Comparison of ENCODE assay signal across 16 mouse cellular contexts in the genomic region with DNA sequence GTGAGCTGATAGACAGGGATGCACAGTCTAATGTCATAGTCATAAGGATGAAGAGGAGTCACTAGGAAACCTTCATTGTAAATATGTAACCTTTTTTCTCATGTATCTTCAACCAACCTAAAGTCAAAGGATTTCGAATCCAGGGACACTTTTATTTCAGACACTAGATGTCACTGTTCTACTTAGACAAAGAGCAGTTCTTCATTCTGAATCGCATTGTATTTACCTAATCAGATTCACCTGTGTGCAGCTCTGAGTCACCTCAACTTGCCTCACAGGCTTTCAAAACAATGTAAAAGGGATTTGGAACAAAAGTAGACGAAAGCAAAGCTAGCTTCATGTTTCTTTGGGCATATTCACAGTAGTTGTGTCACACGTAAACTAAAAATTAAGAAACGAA. TPM values are rescaled to one million over a fixed set of nuclear protein-coding genes. Genes with fewer than 3 reads are reported as not detected.
DNase-seq lines count a peak whose midpoint lies in the region; TF ChIP-seq lines count a peak whose summit lies in the region.
"Had no signal": no experiment of that assay in that cellular context is flagged by ENCODE, and none has a peak within 500 bp of the region (broad histone marks: within the 10 kb centered on the region; RNA-seq: fewer than 3 reads in every experiment).

No protein-coding gene starts in this region.

- no peak overlapping the region for H3K4me3 ChIP-seq in kidney, adult 2 months (ENCODE audit: insufficient read depth, low read depth, low read length)
- no peak overlapping the region for H3K4me3 ChIP-seq in CH12.LX (replicated peaks in 1 of 3; ENCODE audit: low read depth in 2 of 3, low read length in 2 of 3, poor library complexity in 1 of 3)
- H3K4me3 ChIP-seq: forebrain, embryonic 10.5 days; heart, embryonic 13.5 days; limb, embryonic 12.5 days; neural tube, embryonic 13.5 days had no signal

- no peak for TF ChIP-seq POLR2A in kidney, adult 2 months (IDR thresholded peaks at IDR 0.05; ENCODE audit: low read depth, low read length)
- no peak for TF ChIP-seq POLR2A in CH12.LX (IDR thresholded peaks at IDR 0.05; ENCODE audit: low read depth, low read length)

- no peak overlapping the region for H3K4me2 ChIP-seq in CH12.LX (ENCODE audit: insufficient read depth, low read depth, poor library complexity, severe bottlenecking)
- H3K4me2 ChIP-seq: heart, embryonic 13.5 days; limb, embryonic 12.5 days; neural tube, embryonic 13.5 days had no signal

- H3K27me3 ChIP-seq in kidney, adult 2 months (replicated peaks; ENCODE audit: control insufficient read depth, insufficient read depth, low read length), result no peaks in the 10 kb centered on the region
- H3K27me3 ChIP-seq in CH12.LX (replicated peaks), result no peaks in the 10 kb centered on the region
- H3K27me3 ChIP-seq: heart, embryonic 13.5 days; limb, embryonic 12.5 days; neural tube, embryonic 13.5 days had no signal

- TF ChIP-seq CTCF in kidney, adult 2 months (conservative IDR thresholded peaks at IDR 0.05; ENCODE audit: insufficient read depth, insufficient read length, low read depth, low read length), result no peak
- TF ChIP-seq CTCF in CH12.LX (conservative IDR thresholded peaks at IDR 0.05 in 1 of 2, IDR thresholded peaks at IDR 0.05 in 1 of 2; ENCODE audit: low read depth in 2 of 2, low read length in 2 of 2), result peak in 1 of 2 experiments; percentile 26; a peak in 1 of 4 replicates

- in situ Hi-C loops in CH12.LX (cut with MboI; ENCODE audit: low pct_ligation_motif_present, low pct_unique_long_range_greater_than_20kb, low sequenced_read_pairs), result no loop called here

- dilution Hi-C loops in CH12.LX (cut with MboI; ENCODE audit: extremely low pct_ligation_motif_present, extremely low pct_unique_long_range_greater_than_20kb, low sequenced_read_pairs), result no loop called here

- 50% methylated on average over 5 of the region's 5 CpGs for WGBS in kidney, adult 2 months

- DNase-seq in kidney, adult 2 months, result peak; percentile 8
- DNase-seq in kidney, postnatal 25 days, result no peak
- DNase-seq in 3T3-L1 (ENCODE audit: low read depth, low spot score), result peak; percentile 70
- peak; percentile 21 for DNase-seq in CH12.LX (ENCODE audit: extremely low read depth)
- DNase-seq in embryo, embryonic 10.5 days (ENCODE audit: low spot score), result peak; percentile 39
- no peak for DNase-seq in gastrocnemius, adult 18-20 months (ENCODE audit: low spot score)
- DNase-seq in neural tube, embryonic 10.5 days (ENCODE audit: extremely low spot score, low spot score), result no peak
- DNase-seq in left cerebral cortex, adult 18-20 months (ENCODE audit: low spot score in 2 of 2), result no peak
- DNase-seq: cerebellum, adult 11-12 months; kidney, postnatal 10 days; spleen, adult 18-20 months had no signal

- H3K79me2 ChIP-seq in CH12.LX (replicated peaks; ENCODE audit: control insufficient read depth, extremely low read depth, insufficient read depth, poor library complexity, severe bottlenecking), result no peaks in the 10 kb centered on the region

- no peak overlapping the region for H3K27ac ChIP-seq in kidney, adult 2 months (ENCODE audit: insufficient read depth, low read depth, low read length)
- no peak overlapping the region for H3K27ac ChIP-seq in CH12.LX (ENCODE audit: insufficient read depth, low read depth)
- H3K27ac ChIP-seq: forebrain, embryonic 10.5 days; heart, embryonic 13.5 days; limb, embryonic 12.5 days; neural tube, embryonic 13.5 days had no signal

- TF ChIP-seq EP300 in CH12.LX (IDR thresholded peaks at IDR 0.05; ENCODE audit: low read length), result no peak

- TF ChIP-seq RAD21 in CH12.LX (IDR thresholded peaks at IDR 0.05; ENCODE audit: low read depth, low read length), result peak; percentile 30

- no peaks in the 10 kb centered on the region for H3K36me3 ChIP-seq in kidney, adult 2 months (ENCODE audit: control insufficient read depth, insufficient read depth, low read length)
- H3K36me3 ChIP-seq in CH12.LX (replicated peaks in 1 of 2; ENCODE audit: control insufficient read depth in 1 of 2, insufficient read depth in 1 of 2, low read length in 1 of 2), result no peaks in the 10 kb centered on the region
- H3K36me3 ChIP-seq: forebrain, embryonic 10.5 days; heart, embryonic 13.5 days; limb, embryonic 12.5 days; neural tube, embryonic 13.5 days had no signal

- H3K9ac ChIP-seq in CH12.LX (ENCODE audit: insufficient read depth, low read depth), result no peak overlapping the region
- H3K9ac ChIP-seq: heart, embryonic 13.5 days; limb, embryonic 12.5 days; neural tube, embryonic 13.5 days had no signal

- no peaks in the 10 kb centered on the region for H3K9me3 ChIP-seq in CH12.LX (replicated peaks; ENCODE audit: low read length)
- H3K9me3 ChIP-seq: forebrain, embryonic 10.5 days; heart, embryonic 13.5 days; limb, embryonic 12.5 days; neural tube, embryonic 13.5 days had no signal

- no peaks in the 10 kb centered on the region for H3K4me1 ChIP-seq in kidney, adult 2 months (ENCODE audit: control insufficient read depth, insufficient read depth, low read length)
- H3K4me1 ChIP-seq in CH12.LX (ENCODE audit: control insufficient read depth in 1 of 2, insufficient read depth in 2 of 2), result no peaks in the 10 kb centered on the region
- H3K4me1 ChIP-seq: forebrain, embryonic 10.5 days; heart, embryonic 13.5 days; limb, embryonic 12.5 days; neural tube, embryonic 13.5 days had no signal

TF ChIP-seq in CH12.LX, 34 proteins besides CTCF, POLR2A, EP300 and RAD21:
- TF ChIP-seq ZMIZ1 (IDR thresholded peaks at IDR 0.05; ENCODE audit: low read depth, low read length), result no peak
- TF ChIP-seq RCOR1 (conservative IDR thresholded peaks at IDR 0.05; ENCODE audit: low read depth, low read length), result no peak
- TF ChIP-seq ETS1 (conservative IDR thresholded peaks at IDR 0.05; ENCODE audit: low read depth, low read length), result no peak
- TF ChIP-seq TBP (conservative IDR thresholded peaks at IDR 0.05; ENCODE audit: low read depth, low read length), result no peak

RNA-seq across cellular contexts. Expression of a gene that starts 57.3 kb away (rescaled TPM):
- 1.8 and 1.9 TPM in 2 replicates for polyA plus RNA-seq in kidney, adult 2 months (2012; rRNA removed)
- not detected in 2 replicates for total RNA-seq in CH12.LX (2012; rRNA removed)
- total RNA-seq in CH12.LX (2014; rRNA removed), result not detected in 2 replicates
- not detected in 2 replicates for polyA plus RNA-seq in CH12.LX (2012; ENCODE audit: insufficient read length, low read depth)
- total RNA-seq in gastrocnemius, adult 18-20 months (2021), result under 1 TPM; 0.18 to 0.33 TPM
- total RNA-seq in left cerebral cortex, adult 18-20 months (2021), result 10 to 100 TPM; 55.2 to 59.5 TPM
- polyA plus RNA-seq: activated CD4-positive, CD25-positive, alpha-beta regulatory T cell, adult 4 months had no signal

Comparison
In these comparisons a context has a peak if more than half of its experiments do, and no peak if none do; other contexts are left out.
1. DNase-seq: peak in kidney, adult 2 months (single experiment), 3T3-L1 (single experiment), CH12.LX (single experiment) and embryo, embryonic 10.5 days (single experiment); none in kidney, postnatal 25 days (0 of 2), gastrocnemius, adult 18-20 months (single experiment), neural tube, embryonic 10.5 days (single experiment) and left cerebral cortex, adult 18-20 months (0 of 2).
2. RNA of a gene that starts 57.3 kb away (total RNA-seq): 55.2 to 59.5 TPM in left cerebral cortex, adult 18-20 months; 0.18 to 0.33 TPM in gastrocnemius, adult 18-20 months and not detected in CH12.LX; every median in the first group is over 10 times any median in the second.